Mouse (Mus musculus) CH12.LX (cell line): ENCODE measurements around the gene Tmem132c.

Experiments
- CTCF ChIP-seq, 2 experiments: IDR thresholded peaks in 1 of 2; conservative IDR thresholded peaks in 1 of 2; 2 replicates each; pipeline ENCODE4 v1.5.1; 2011 to 2012; ENCODE audit warnings: low read depth in 2 of 2, low read length in 2 of 2, improper control_type of control experiment in 1 of 2, inconsistent platforms in 1 of 2, mild to moderate bottlenecking in 1 of 2, moderate library complexity in 1 of 2
- MEF2A ChIP-seq: IDR thresholded peaks from 2 replicates; pipeline ENCODE4 v1.6.1; 2014; ENCODE audit warnings: low read depth, mild to moderate bottlenecking, inconsistent platforms, low read length, improper control_type of control experiment, borderline replicate concordance
- MXI1 ChIP-seq: IDR thresholded peaks from 2 replicates; pipeline ENCODE4 v1.6.1; 2011; ENCODE audit warnings: mild to moderate bottlenecking, low read depth, low read length, improper control_type of control experiment
- POLR2A ChIP-seq: IDR thresholded peaks from 2 replicates; pipeline ENCODE4 v1.6.1; 2011; ENCODE audit warnings: low read depth, mild to moderate bottlenecking, improper control_type of control experiment, low read length
- TBP ChIP-seq: conservative IDR thresholded peaks from 2 replicates; pipeline ENCODE4 v1.6.1; 2011; ENCODE audit warnings: low read depth, low read length, improper control_type of control experiment
- USF1 ChIP-seq: IDR thresholded peaks from 2 replicates; pipeline ENCODE4 v1.6.1; 2014; ENCODE audit warnings: low read depth, mild to moderate bottlenecking, inconsistent platforms, low read length, improper control_type of control experiment
- ZKSCAN1 ChIP-seq: IDR thresholded peaks from 2 replicates; pipeline ENCODE4 v1.6.1; 2012; ENCODE audit warnings: low read depth, inconsistent platforms, low read length, improper control_type of control experiment, borderline replicate concordance
- ZNF384 ChIP-seq: IDR thresholded peaks from 2 replicates; pipeline ENCODE4 v1.6.1; 2012; ENCODE audit warnings: low read depth, low read length, improper control_type of control experiment, inconsistent platforms

DNA sequence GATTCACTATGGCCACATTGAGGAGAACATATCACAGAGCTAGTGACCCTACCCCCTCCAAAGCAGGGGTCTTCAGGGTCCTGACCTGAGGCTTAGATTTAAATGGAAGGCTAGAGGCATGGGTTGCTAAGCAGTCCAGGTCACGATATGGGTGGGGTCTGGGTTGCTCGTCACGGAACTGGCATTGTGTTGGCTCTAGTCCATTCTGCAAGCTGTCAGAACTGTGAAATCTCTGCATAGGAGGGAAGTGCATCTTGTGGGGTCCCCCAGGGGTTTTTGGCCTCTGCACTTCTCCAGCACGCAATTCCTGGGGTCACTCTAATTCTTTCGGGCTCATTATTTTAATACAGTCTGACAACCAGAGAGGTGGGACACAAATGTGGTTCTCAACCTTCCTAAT, 55.9 kb downstream of the Tmem132c start:
- no peak for TF ChIP-seq CTCF (conservative IDR thresholded peaks at IDR 0.05 in 1 of 2, IDR thresholded peaks at IDR 0.05 in 1 of 2; ENCODE audit: low read depth in 2 of 2, low read length in 2 of 2)
- TF ChIP-seq MXI1 = no peak
- TF ChIP-seq USF1 = no peak
- no peak for TF ChIP-seq TBP
- no peak for TF ChIP-seq POLR2A
- TF ChIP-seq ZKSCAN1 = no peak
- TF ChIP-seq ZNF384 = no peak
- no peak for TF ChIP-seq MEF2A
